Mouse (Mus musculus): ENCODE data around the gene Myt1l. TPM values are rescaled to one million over a fixed set of nuclear protein-coding genes. Genes with fewer than 3 reads are reported as not detected.

The Myt1l gene
- polyA plus RNA-seq, 1 experiment from 2014 or later: 0.03 TPM

- 71% methylated on average over 6 of the region's 6 CpGs for WGBS
- ATAC-seq (replicated peaks; ENCODE audit: extremely low read depth, insufficient read depth, low FRiP score): no peak
- no peaks in the 10 kb centered on the region for H3K27me3 ChIP-seq (ENCODE audit: control insufficient read depth, insufficient read depth, low read length)
Measured at GRCm38 (mm10) chr12:29601223-29601622, 73.0 kb downstream of the Myt1l start.

GRCm38 (mm10) chr12:29604659-29605058 is 76.5 kb downstream of the Myt1l start:
- Histone ChIP-seq H3K4me1 (ENCODE audit: control insufficient read depth, insufficient read depth, low read length) (no peaks in the 10 kb centered on the region), H3K9me3 (replicated peaks; ENCODE audit: control insufficient read depth, low read length) (no peaks in the 10 kb centered on the region), H3K36me3 (ENCODE audit: control insufficient read depth, insufficient read depth) (no peaks in the 10 kb centered on the region), H3K9ac (ENCODE audit: low read length) (no peak overlapping the region), H3K4me3 (ENCODE audit: low read length) (no peak overlapping the region), H3K27ac (ENCODE audit: low read length) (no peak overlapping the region), H3K27me3 (ENCODE audit: control insufficient read depth, insufficient read depth, low read length) (no peaks in the 10 kb centered on the region), H3K4me2 (ENCODE audit: low read depth, low read length) (no peak overlapping the region)
- WGBS: 76% methylated on average over 7 of the region's 7 CpGs
- ATAC-seq (replicated peaks; ENCODE audit: extremely low read depth, insufficient read depth, low FRiP score): no peak

More at GRCm38 (mm10) chr12:29601223-29601622, 73.0 kb downstream of the Myt1l start:
- H3K4me2 ChIP-seq (ENCODE audit: low read depth, low read length): no peak overlapping the region
- H3K9me3 ChIP-seq (replicated peaks; ENCODE audit: control insufficient read depth, low read length): no peaks in the 10 kb centered on the region
- no peaks in the 10 kb centered on the region for H3K4me1 ChIP-seq (ENCODE audit: control insufficient read depth, insufficient read depth, low read length)
- no peak overlapping the region for H3K4me3 ChIP-seq (ENCODE audit: low read length)
- H3K9ac ChIP-seq (ENCODE audit: low read length): no peak overlapping the region
- no peaks in the 10 kb centered on the region for H3K36me3 ChIP-seq (ENCODE audit: control insufficient read depth, insufficient read depth)
- H3K27ac ChIP-seq (ENCODE audit: low read length): no peak overlapping the region

- no peak for ATAC-seq (replicated peaks; ENCODE audit: extremely low read depth, insufficient read depth, low FRiP score)
- 80% methylated on average over 5 of the region's 5 CpGs for WGBS
- Histone ChIP-seq H3K4me3 (ENCODE audit: low read length) (no peak overlapping the region), H3K9ac (ENCODE audit: low read length) (no peak overlapping the region), H3K9me3 (replicated peaks; ENCODE audit: control insufficient read depth, low read length) (no peaks in the 10 kb centered on the region), H3K4me2 (ENCODE audit: low read depth, low read length) (no peak overlapping the region), H3K27me3 (ENCODE audit: control insufficient read depth, insufficient read depth, low read length) (no peaks in the 10 kb centered on the region), H3K36me3 (ENCODE audit: control insufficient read depth, insufficient read depth) (no peaks in the 10 kb centered on the region), H3K4me1 (ENCODE audit: control insufficient read depth, insufficient read depth, low read length) (no peaks in the 10 kb centered on the region), H3K27ac (ENCODE audit: low read length) (no peak overlapping the region)
Measured at GRCm38 (mm10) chr12:29605124-29605523, 76.9 kb downstream of the Myt1l start.

- 67% methylated on average over 6 of the region's 6 CpGs for WGBS
- Histone ChIP-seq H3K36me3 (ENCODE audit: control insufficient read depth, insufficient read depth) (no peaks in the 10 kb centered on the region), H3K9ac (ENCODE audit: low read length) (no peak overlapping the region), H3K4me1 (ENCODE audit: control insufficient read depth, insufficient read depth, low read length) (no peaks in the 10 kb centered on the region), H3K4me2 (ENCODE audit: low read depth, low read length) (no peak overlapping the region), H3K4me3 (ENCODE audit: low read length) (no peak overlapping the region), H3K27ac (ENCODE audit: low read length) (no peak overlapping the region), H3K27me3 (ENCODE audit: control insufficient read depth, insufficient read depth, low read length) (no peaks in the 10 kb centered on the region), H3K9me3 (replicated peaks; ENCODE audit: control insufficient read depth, low read length) (no peaks in the 10 kb centered on the region)
- ATAC-seq (replicated peaks; ENCODE audit: extremely low read depth, insufficient read depth, low FRiP score): no peak
Measured at GRCm38 (mm10) chr12:29606221-29606620, 78.0 kb downstream of the Myt1l start.

- Histone ChIP-seq H3K4me2 (ENCODE audit: low read depth, low read length) (no peak overlapping the region), H3K27me3 (ENCODE audit: control insufficient read depth, insufficient read depth, low read length) (no peaks in the 10 kb centered on the region), H3K9ac (ENCODE audit: low read length) (no peak overlapping the region), H3K9me3 (replicated peaks; ENCODE audit: control insufficient read depth, low read length) (no peaks in the 10 kb centered on the region), H3K27ac (ENCODE audit: low read length) (no peak overlapping the region), H3K4me1 (ENCODE audit: control insufficient read depth, insufficient read depth, low read length) (no peaks in the 10 kb centered on the region), H3K36me3 (ENCODE audit: control insufficient read depth, insufficient read depth) (no peaks in the 10 kb centered on the region), H3K4me3 (ENCODE audit: low read length) (no peak overlapping the region)
- no peak for ATAC-seq (replicated peaks; ENCODE audit: extremely low read depth, insufficient read depth, low FRiP score)
Measured at GRCm38 (mm10) chr12:29617746-29618145, 89.6 kb downstream of the Myt1l start.

GRCm38 (mm10) chr12:29621530-29621929 is 93.3 kb downstream of the Myt1l start:
- Histone ChIP-seq H3K9ac (ENCODE audit: low read length) (no peak overlapping the region), H3K36me3 (ENCODE audit: control insufficient read depth, insufficient read depth) (no peaks in the 10 kb centered on the region), H3K4me2 (ENCODE audit: low read depth, low read length) (no peak overlapping the region), H3K4me1 (ENCODE audit: control insufficient read depth, insufficient read depth, low read length) (no peaks in the 10 kb centered on the region), H3K27ac (ENCODE audit: low read length) (no peak overlapping the region), H3K9me3 (replicated peaks; ENCODE audit: control insufficient read depth, low read length) (no peaks in the 10 kb centered on the region), H3K4me3 (ENCODE audit: low read length) (no peak overlapping the region), H3K27me3 (ENCODE audit: control insufficient read depth, insufficient read depth, low read length) (no peaks in the 10 kb centered on the region)
- WGBS: 55% methylated on average over 5 of the region's 5 CpGs
- ATAC-seq (replicated peaks; ENCODE audit: extremely low read depth, insufficient read depth, low FRiP score): no peak

- H3K36me3 ChIP-seq (ENCODE audit: control insufficient read depth, insufficient read depth): no peaks in the 10 kb centered on the region
- H3K27ac ChIP-seq (ENCODE audit: low read length): no peak overlapping the region
- 69% methylated on average over 15 of the region's 15 CpGs for WGBS
- H3K9me3 ChIP-seq (replicated peaks; ENCODE audit: control insufficient read depth, low read length): no peaks in the 10 kb centered on the region
- no peak overlapping the region for H3K4me3 ChIP-seq (ENCODE audit: low read length)
- H3K4me1 ChIP-seq (ENCODE audit: control insufficient read depth, insufficient read depth, low read length): peaks cover 6% of the 10 kb centered on the region; the same call in 1 of the 2 replicates
- ATAC-seq (replicated peaks; ENCODE audit: extremely low read depth, insufficient read depth, low FRiP score): no peak
- no peaks in the 10 kb centered on the region for H3K27me3 ChIP-seq (ENCODE audit: control insufficient read depth, insufficient read depth, low read length)
- no peak overlapping the region for H3K9ac ChIP-seq (ENCODE audit: low read length)
- H3K4me2 ChIP-seq (ENCODE audit: low read depth, low read length): no peak overlapping the region
Measured at GRCm38 (mm10) chr12:29627956-29628750, 100.0 kb downstream of the Myt1l start.

GRCm38 (mm10) chr12:29629875-29630538 is 101.8 kb downstream of the Myt1l start:
- H3K4me1 ChIP-seq (ENCODE audit: control insufficient read depth, insufficient read depth, low read length): peaks cover 6% of the 10 kb centered on the region; the same call in 1 of the 2 replicates
- no peak overlapping the region for H3K4me2 ChIP-seq (ENCODE audit: low read depth, low read length)
- no peaks in the 10 kb centered on the region for H3K9me3 ChIP-seq (replicated peaks; ENCODE audit: control insufficient read depth, low read length)
- no peak for ATAC-seq (replicated peaks; ENCODE audit: extremely low read depth, insufficient read depth, low FRiP score)
- whole genome bisulfite sequencing: 57% methylated on average over 10 of the region's 10 CpGs
- no peaks in the 10 kb centered on the region for H3K27me3 ChIP-seq (ENCODE audit: control insufficient read depth, insufficient read depth, low read length)
- no peak overlapping the region for H3K9ac ChIP-seq (ENCODE audit: low read length)
- H3K4me3 ChIP-seq (ENCODE audit: low read length): no peak overlapping the region
- no peak overlapping the region for H3K27ac ChIP-seq (ENCODE audit: low read length)
- H3K36me3 ChIP-seq (ENCODE audit: control insufficient read depth, insufficient read depth): no peaks in the 10 kb centered on the region

GRCm38 (mm10) chr12:29634509-29634908 is 106.3 kb downstream of the Myt1l start:
- ATAC-seq (replicated peaks; ENCODE audit: extremely low read depth, insufficient read depth, low FRiP score): no peak
- Histone ChIP-seq H3K9me3 (replicated peaks; ENCODE audit: control insufficient read depth, low read length) (no peaks in the 10 kb centered on the region), H3K4me3 (ENCODE audit: low read length) (no peak overlapping the region), H3K27me3 (ENCODE audit: control insufficient read depth, insufficient read depth, low read length) (no peaks in the 10 kb centered on the region), H3K4me2 (ENCODE audit: low read depth, low read length) (no peak overlapping the region), H3K27ac (ENCODE audit: low read length) (no peak overlapping the region), H3K4me1 (ENCODE audit: control insufficient read depth, insufficient read depth, low read length) (peaks cover 4% of the 10 kb centered on the region; the same call in 1 of the 2 replicates), H3K9ac (ENCODE audit: low read length) (no peak overlapping the region), H3K36me3 (ENCODE audit: control insufficient read depth, insufficient read depth) (no peaks in the 10 kb centered on the region)
- 82% methylated on average over 2 of the region's 2 CpGs for WGBS

Data from heart, embryonic 16.5 days (tissue).